Mouse (Mus musculus): ENCODE measurements around the gene Brd2. TPM values are rescaled to one million over a fixed set of nuclear protein-coding genes. Genes with fewer than 3 reads are reported as not detected.

The Brd2 gene
- total RNA-seq, 2 experiments from 2014 or later = 199 to 208 TPM

DNA sequence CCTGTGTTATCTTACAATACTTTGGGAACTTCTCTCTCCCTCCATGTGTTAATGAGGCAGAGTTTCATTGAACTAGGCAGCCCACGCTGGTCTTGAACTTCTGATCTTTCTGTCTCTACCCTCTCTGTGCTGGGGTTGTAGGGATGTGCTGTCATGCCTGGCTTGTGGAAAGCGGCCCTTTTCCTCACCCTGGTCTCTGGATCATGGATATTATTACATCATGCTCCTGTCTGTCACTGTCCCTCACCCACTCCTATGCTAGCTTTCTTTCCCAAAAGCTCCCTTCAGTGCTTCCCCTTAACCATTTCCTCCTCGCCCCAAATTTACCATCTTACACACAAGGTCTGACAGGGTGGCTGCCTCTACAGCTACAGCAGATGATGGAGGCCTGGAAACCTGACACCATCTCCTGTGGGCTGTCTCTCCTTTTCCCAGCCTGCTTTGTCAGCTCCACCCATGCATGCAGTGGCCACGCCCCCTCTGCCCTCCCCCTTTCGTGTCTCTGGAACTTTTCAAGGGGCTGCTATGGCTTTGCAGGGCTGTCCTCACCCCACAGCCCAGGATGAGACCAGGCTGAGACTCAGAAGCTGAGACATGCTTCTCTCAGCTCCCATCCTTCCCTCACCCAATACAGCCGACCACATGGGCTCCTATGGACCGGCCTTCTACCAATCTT, 29.1 kb downstream of the Brd2 start:
- no peak for ATAC-seq (replicated peaks; ENCODE audit: low FRiP score, poor library complexity, severe bottlenecking)

DNA sequence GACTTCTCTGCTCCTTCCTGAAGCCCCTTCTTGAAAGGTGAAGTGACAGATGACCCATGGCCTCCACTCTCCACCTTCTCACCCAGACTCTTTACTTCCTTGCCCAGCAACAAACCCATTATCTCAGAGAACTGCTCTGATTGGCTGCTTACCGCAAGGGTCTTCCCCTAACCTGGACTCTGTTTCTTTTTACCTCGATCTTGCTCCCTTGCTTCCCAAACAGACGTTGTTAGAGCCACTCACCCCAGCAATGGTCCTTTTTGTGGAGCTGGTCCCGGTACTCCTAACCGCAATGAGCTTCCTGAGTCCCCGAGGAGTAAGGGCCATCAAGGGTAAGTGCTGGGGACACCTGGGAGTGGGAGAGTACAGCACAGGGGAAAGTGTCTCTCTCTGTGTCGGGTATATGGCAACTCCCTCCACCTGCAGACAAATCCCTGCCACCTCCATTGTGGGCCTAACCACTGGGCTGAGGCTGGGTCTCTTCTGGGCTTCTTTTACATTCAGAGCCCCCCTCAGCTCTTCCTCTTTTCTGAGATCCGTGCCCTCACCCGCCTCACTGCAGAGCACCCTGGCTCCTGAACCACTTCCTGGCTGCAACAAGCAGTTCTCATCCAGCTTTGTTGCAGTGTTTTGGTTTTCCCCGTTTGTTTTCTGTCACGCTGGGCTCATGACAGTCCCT, 30.1 kb downstream of the Brd2 start, which contains the start of gene H2-Oa:
H2-Oa (plus strand) TSS at position 144 of the 679 bp plus-strand sequence.
- ATAC-seq (replicated peaks; ENCODE audit: low FRiP score, poor library complexity, severe bottlenecking) = no peak

DNA sequence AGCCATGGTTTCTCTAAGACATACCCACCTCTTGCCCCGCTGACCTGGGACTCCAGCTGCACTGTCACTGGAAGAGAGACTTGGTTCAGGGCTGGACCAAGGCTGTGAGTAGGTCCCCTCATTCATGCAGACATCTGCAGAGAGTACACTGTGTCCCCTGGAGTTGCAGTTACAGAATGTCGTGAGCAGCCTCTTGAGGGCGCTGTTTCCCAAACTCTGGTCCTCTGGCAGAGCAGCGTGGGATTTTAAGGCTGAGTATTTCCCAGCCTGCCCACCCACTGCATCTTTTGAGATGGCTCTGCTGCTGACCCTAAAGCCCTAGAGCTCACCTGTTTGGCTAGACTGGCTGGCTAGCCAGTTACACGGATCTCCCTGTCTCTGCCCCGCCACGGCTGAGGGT, 31.5 kb downstream of the Brd2 start:
- no peak for ATAC-seq (replicated peaks; ENCODE audit: low FRiP score, poor library complexity, severe bottlenecking)

DNA sequence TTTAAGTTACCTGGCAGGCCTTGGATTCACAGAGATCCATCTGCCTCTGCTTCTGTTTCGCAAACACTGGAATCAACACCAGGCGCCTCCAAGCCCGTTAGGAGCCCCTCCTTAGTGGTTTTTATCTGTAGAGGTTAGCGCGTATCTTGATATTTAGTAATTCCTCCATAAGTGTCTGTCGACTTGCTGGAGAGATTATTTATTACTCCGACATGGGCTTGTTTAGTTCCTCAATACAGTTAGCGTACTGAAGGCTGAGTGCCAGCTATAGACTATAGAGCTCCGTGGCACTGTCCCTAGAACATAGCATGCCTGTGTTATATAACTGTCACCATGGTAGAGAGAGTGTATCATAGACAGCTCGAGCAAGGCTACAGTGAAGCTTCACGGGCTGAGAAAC, 34.3 kb downstream of the Brd2 start:
- no peak for ATAC-seq (replicated peaks; ENCODE audit: low FRiP score, poor library complexity, severe bottlenecking)

DNA sequence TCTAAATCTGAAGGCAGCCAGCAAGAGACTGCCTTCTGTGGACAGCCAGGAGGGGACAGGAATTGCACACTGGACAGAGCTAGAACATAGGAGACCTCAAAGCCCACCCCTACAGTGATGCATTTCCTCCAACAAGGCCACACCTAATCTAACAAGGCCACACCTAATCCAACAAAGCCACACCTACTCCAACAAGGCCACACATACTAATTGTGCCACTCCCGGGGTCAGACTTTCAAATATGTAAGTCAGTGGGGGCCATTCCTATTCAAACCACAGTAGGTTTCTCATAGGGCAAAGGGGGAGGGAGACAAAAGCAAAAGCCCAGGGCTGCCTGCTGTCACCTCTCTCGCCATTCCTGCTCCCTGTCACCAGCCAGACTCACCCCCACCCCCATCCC, 35.0 kb downstream of the Brd2 start:
- ATAC-seq (replicated peaks; ENCODE audit: low FRiP score, poor library complexity, severe bottlenecking) = no peak

DNA sequence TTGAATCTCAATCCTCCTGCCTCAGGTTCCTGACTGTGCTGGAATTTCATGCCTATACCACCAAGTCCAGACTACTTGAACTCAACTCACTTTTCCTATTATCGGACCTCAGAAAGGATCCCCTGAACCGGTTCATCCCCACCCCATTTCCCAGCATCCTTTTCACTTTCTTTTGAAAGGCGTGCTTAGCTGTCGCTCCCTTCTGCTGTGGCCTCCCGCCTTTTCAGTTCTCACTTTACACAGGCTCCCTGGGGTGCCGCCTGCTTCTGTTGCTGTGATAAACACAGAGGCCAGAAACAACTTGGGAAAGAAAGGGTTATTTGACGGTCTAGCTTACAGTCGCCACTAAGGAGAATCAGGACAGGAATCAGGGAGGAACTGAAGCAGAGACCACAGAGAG, 39.3 kb downstream of the Brd2 start:
- no peak for ATAC-seq (replicated peaks; ENCODE audit: low FRiP score, poor library complexity, severe bottlenecking)

DNA sequence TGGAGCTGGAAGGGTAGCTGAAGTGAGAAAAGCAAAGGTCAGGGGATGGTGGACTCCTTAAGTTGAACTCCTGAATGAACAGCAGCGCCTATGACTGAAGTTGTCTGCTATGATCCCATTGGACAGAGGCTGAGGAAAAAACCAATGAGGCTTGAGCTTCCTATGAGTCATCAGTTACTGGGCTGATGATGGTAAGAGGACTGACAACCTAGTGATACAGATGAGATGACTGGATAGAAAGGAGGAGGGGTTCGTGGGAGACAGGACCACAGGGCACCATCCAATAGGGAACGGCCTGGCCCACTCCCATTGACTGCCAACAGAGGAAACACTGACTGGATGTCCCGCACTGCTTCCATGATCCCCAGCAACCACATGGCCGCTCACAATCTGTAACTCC, 42.8 kb downstream of the Brd2 start:
- no peak for ATAC-seq (replicated peaks; ENCODE audit: low FRiP score, poor library complexity, severe bottlenecking)

DNA sequence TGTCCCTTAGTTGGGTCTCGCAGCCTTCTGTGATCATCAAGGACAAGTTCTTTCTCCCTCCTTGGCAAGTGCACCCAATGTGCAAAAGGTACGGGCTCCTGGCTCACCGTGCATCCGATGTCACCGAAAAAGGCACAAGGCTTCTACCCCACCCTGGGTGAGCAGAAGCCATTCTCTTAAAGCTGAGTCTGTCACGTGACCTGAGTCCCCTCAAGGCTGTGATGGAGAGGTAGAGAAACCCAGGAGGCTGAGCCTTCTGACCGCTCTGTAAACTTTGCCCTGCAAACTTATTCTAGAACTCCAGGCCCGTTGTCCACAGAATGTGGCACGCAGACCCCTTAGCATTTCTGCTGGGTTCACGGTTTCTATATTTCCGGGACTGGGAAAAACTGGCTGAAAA, 43.4 kb downstream of the Brd2 start:
- ATAC-seq (replicated peaks; ENCODE audit: low FRiP score, poor library complexity, severe bottlenecking) = no peak

DNA sequence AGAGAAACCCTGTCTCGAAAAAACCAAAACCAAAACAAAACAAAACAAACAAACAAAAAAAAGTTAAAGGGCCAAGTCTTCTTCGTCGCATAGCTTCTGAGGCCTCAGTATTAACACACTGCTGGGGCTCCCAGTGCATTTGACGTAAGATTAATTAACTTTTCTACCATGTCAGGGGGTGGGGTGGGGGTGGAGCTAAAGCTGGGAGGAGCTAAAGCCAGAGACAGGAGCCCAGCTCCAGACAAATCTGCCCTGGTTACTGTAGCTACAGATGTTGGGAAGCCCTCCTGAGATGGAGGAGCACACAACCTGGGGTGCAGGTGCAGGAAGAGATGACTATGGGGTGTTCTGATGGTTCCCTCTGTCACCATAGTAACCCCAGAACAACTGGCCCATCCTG, 44.3 kb downstream of the Brd2 start:
- no peak for ATAC-seq (replicated peaks; ENCODE audit: low FRiP score, poor library complexity, severe bottlenecking)

DNA sequence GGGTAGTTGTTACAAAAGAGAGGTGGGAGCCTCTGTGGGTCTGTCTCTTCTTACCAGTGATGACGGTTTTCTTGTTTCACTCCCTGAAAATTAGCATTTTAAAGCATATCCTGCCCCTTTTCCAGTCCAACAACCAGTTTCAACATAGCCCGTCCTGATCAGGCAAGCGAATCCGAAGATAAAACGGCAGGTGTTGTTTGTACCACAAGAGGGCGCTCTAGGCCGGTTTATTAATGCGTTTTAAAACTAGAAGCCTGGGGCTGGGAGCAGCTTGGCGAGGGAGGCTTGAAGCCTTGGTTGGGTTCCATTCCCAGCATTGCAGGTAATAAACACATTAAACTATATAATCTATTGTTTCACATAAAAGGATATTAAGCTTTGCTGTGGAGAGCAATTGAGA, 44.9 kb downstream of the Brd2 start:
- peak; percentile 70 for ATAC-seq (replicated peaks; ENCODE audit: low FRiP score, poor library complexity, severe bottlenecking)

DNA sequence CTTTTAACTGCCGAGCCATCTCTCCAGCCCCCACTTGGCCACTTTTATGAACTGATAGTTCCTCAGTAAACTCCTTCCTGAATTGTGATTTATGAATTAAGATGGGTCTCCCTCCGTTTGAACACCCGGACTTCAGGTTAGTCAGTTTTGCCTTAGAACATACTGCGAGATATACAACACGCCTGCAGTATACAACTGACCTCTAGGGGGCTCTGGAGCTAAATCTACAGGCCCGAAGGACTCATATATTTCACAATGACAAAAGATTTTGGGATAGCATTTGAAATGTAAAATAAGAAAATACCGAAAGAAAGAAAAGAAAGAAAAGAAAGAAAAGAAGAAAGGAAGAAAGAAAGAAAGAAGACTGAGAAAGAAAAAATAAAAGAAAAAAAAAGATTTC, 47.2 kb downstream of the Brd2 start:
- ATAC-seq (replicated peaks; ENCODE audit: low FRiP score, poor library complexity, severe bottlenecking) = 0 out of 2 replicates have a peak, but pooled peaks have one; percentile 55

DNA sequence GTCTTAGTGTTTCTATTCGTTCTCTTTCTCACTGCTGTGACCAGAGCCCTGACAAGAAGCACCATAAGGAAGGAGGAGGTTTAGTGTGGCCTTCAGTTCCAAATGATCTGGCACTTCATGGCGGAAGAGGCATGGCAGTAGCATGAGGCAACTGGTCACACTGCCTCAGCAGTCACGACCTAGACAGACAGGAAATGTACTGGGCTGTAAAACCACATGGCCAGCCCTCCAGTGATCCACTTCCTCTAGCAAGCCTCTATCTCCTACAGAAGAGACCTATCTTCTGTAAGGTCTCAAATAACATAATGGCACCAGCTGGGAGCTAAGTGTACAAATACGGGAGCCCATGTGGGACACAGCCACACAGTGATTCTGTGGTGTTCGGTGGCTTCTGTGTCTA, 50.3 kb downstream of the Brd2 start:
- ATAC-seq (replicated peaks; ENCODE audit: low FRiP score, poor library complexity, severe bottlenecking) = no peak

DNA sequence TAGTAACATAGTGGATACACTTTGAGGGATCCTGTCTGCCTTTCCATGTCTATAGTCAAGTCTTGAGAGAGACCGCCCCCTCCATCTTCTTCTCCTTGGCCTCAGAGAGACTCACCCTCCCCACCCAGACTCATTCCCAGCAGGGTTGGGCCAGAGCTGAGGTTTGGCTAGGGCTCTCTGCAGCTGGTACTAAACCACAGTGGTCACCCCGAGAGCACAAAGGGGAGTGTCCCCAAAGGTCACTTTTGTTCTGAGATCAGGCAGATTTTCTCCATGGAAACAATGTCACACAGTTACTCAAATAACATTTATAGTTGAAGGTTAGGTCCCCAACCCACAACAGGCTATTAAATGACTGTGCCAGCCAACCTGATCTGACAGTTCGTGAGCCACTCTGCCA, 53.6 kb downstream of the Brd2 start:
- no peak for ATAC-seq (replicated peaks; ENCODE audit: low FRiP score, poor library complexity, severe bottlenecking)

Other genes starting within 250 kb of the Brd2 start
Only the 30 nearest of the 32 such genes appear.
- gene Kifc1, start 232.0 kb downstream of the Brd2 start, total RNA-seq (2015; ENCODE audit: low replicate concordance) = 89.3 and 150 TPM in 2 replicates
- gene Kifc1, start 232.0 kb downstream of the Brd2 start, total RNA-seq (2017; ENCODE audit: low replicate concordance) = 479 and 506 TPM in 2 replicates
- gene Platr17, start 217.5 kb downstream of the Brd2 start, total RNA-seq (2015; ENCODE audit: low replicate concordance) = not detected in 2 replicates
- gene Platr17, start 217.5 kb downstream of the Brd2 start, total RNA-seq (2017; ENCODE audit: low replicate concordance) = not detected in 2 replicates
- gene Daxx, start 213.2 kb downstream of the Brd2 start, total RNA-seq (2015; ENCODE audit: low replicate concordance) = 18.0 and 23.9 TPM in 2 replicates
- gene Daxx, start 213.2 kb downstream of the Brd2 start, total RNA-seq (2017; ENCODE audit: low replicate concordance) = 23.4 and 29.3 TPM in 2 replicates
- gene Tapbp, start 206.7 kb downstream of the Brd2 start, total RNA-seq (2015; ENCODE audit: low replicate concordance) = 86.1 and 88.4 TPM in 2 replicates
- 88.8 and 97.2 TPM in 2 replicates for gene Tapbp, start 206.7 kb downstream of the Brd2 start, total RNA-seq (2017; ENCODE audit: low replicate concordance)
- 11.7 and 23.8 TPM in 2 replicates for gene Zbtb22, start 206.7 kb downstream of the Brd2 start, total RNA-seq (2015; ENCODE audit: low replicate concordance)
- 20.3 and 28.8 TPM in 2 replicates for gene Zbtb22, start 206.7 kb downstream of the Brd2 start, total RNA-seq (2017; ENCODE audit: low replicate concordance)
- gene Rgl2, start 193.1 kb downstream of the Brd2 start, total RNA-seq (2015; ENCODE audit: low replicate concordance) = 8.6 and 13.4 TPM in 2 replicates
- 11.3 and 29.0 TPM in 2 replicates for gene Rgl2, start 193.1 kb downstream of the Brd2 start, total RNA-seq (2017; ENCODE audit: low replicate concordance)
- 52.0 and 68.1 TPM in 2 replicates for gene Pfdn6, start 182.3 kb downstream of the Brd2 start, total RNA-seq (2015; ENCODE audit: low replicate concordance)
- 40.0 and 109 TPM in 2 replicates for gene Pfdn6, start 182.3 kb downstream of the Brd2 start, total RNA-seq (2017; ENCODE audit: low replicate concordance)
- 3.6 and 11.3 TPM in 2 replicates for gene Wdr46, start 182.0 kb downstream of the Brd2 start, total RNA-seq (2015; ENCODE audit: low replicate concordance)
- gene Wdr46, start 182.0 kb downstream of the Brd2 start, total RNA-seq (2017; ENCODE audit: low replicate concordance) = 4.6 and 8.2 TPM in 2 replicates
- gene B3galt4, start 171.1 kb downstream of the Brd2 start, total RNA-seq (2015; ENCODE audit: low replicate concordance) = not detected in 2 replicates
- 0.26 and 2.8 TPM in 2 replicates for gene B3galt4, start 171.1 kb downstream of the Brd2 start, total RNA-seq (2017; ENCODE audit: low replicate concordance)
- 8.0 and 18.4 TPM in 2 replicates for gene Vps52, start 166.8 kb downstream of the Brd2 start, total RNA-seq (2015; ENCODE audit: low replicate concordance)
- gene Vps52, start 166.8 kb downstream of the Brd2 start, total RNA-seq (2017; ENCODE audit: low replicate concordance) = 11.5 and 17.8 TPM in 2 replicates
- gene Rps18, start 166.6 kb downstream of the Brd2 start, total RNA-seq (2015; ENCODE audit: low replicate concordance) = 779 and 808 TPM in 2 replicates
- gene Rps18, start 166.6 kb downstream of the Brd2 start, total RNA-seq (2017; ENCODE audit: low replicate concordance) = 194 and 380 TPM in 2 replicates
- gene H2-K1, start 122.3 kb downstream of the Brd2 start, total RNA-seq (2015; ENCODE audit: low replicate concordance) = 315 and 400 TPM in 2 replicates
- 167 and 182 TPM in 2 replicates for gene H2-K1, start 122.3 kb downstream of the Brd2 start, total RNA-seq (2017; ENCODE audit: low replicate concordance)
- 1.3 and 2.5 TPM in 2 replicates for gene Ring1, start 98.0 kb downstream of the Brd2 start, total RNA-seq (2015; ENCODE audit: low replicate concordance)
- gene Ring1, start 98.0 kb downstream of the Brd2 start, total RNA-seq (2017; ENCODE audit: low replicate concordance) = 1.9 and 2.0 TPM in 2 replicates
- 40.4 and 50.3 TPM in 2 replicates for gene H2-Ke6, start 94.6 kb downstream of the Brd2 start, total RNA-seq (2015; ENCODE audit: low replicate concordance)
- 10.8 and 14.9 TPM in 2 replicates for gene H2-Ke6, start 94.6 kb downstream of the Brd2 start, total RNA-seq (2017; ENCODE audit: low replicate concordance)
- gene Slc39a7, start 91.0 kb downstream of the Brd2 start, total RNA-seq (2015; ENCODE audit: low replicate concordance) = 2.5 and 8.6 TPM in 2 replicates
- 18.9 and 20.7 TPM in 2 replicates for gene Slc39a7, start 91.0 kb downstream of the Brd2 start, total RNA-seq (2017; ENCODE audit: low replicate concordance)
- gene Rxrb, start 90.8 kb downstream of the Brd2 start, total RNA-seq (2015; ENCODE audit: low replicate concordance) = 5.4 and 8.4 TPM in 2 replicates
- 11.5 and 14.5 TPM in 2 replicates for gene Rxrb, start 90.8 kb downstream of the Brd2 start, total RNA-seq (2017; ENCODE audit: low replicate concordance)
- 0.36 and 0.42 TPM in 2 replicates for gene Col11a2, start 83.2 kb downstream of the Brd2 start, total RNA-seq (2015; ENCODE audit: low replicate concordance)
- gene Col11a2, start 83.2 kb downstream of the Brd2 start, total RNA-seq (2017; ENCODE audit: low replicate concordance) = 2.1 and 2.9 TPM in 2 replicates
- not detected in 2 replicates for gene H2-Oa, start 30.3 kb downstream of the Brd2 start, total RNA-seq (2015; ENCODE audit: low replicate concordance)
- 0.39 and 1.5 TPM in 2 replicates for gene H2-Oa, start 30.3 kb downstream of the Brd2 start, total RNA-seq (2017; ENCODE audit: low replicate concordance)
- 14.4 and 17.2 TPM in 2 replicates for gene H2-DMa, start 3.1 kb downstream of the Brd2 start, total RNA-seq (2015; ENCODE audit: low replicate concordance)
- gene H2-DMa, start 3.1 kb downstream of the Brd2 start, total RNA-seq (2017; ENCODE audit: low replicate concordance) = 12.3 and 20.4 TPM in 2 replicates
- gene H2-DMb2, start 20.7 kb upstream of the Brd2 start, total RNA-seq (2015; ENCODE audit: low replicate concordance) = 3.2 and 4.6 TPM in 2 replicates
- gene H2-DMb2, start 20.7 kb upstream of the Brd2 start, total RNA-seq (2017; ENCODE audit: low replicate concordance) = 2.0 and 2.8 TPM in 2 replicates
- 18.0 and 34.8 TPM in 2 replicates for gene H2-DMb1, start 30.4 kb upstream of the Brd2 start, total RNA-seq (2015; ENCODE audit: low replicate concordance)
- gene H2-DMb1, start 30.4 kb upstream of the Brd2 start, total RNA-seq (2017; ENCODE audit: low replicate concordance) = 3.9 and 23.1 TPM in 2 replicates
- 12.6 and 21.0 TPM in 2 replicates for gene Tap1, start 64.9 kb upstream of the Brd2 start, total RNA-seq (2015; ENCODE audit: low replicate concordance)
- gene Tap1, start 64.9 kb upstream of the Brd2 start, total RNA-seq (2017; ENCODE audit: low replicate concordance) = 21.6 and 35.4 TPM in 2 replicates
- 23.5 and 39.3 TPM in 2 replicates for gene Psmb9, start 65.1 kb upstream of the Brd2 start, total RNA-seq (2015; ENCODE audit: low replicate concordance)
- 21.3 and 36.5 TPM in 2 replicates for gene Psmb9, start 65.1 kb upstream of the Brd2 start, total RNA-seq (2017; ENCODE audit: low replicate concordance)
- 38.1 and 68.1 TPM in 2 replicates for gene Psmb8, start 75.1 kb upstream of the Brd2 start, total RNA-seq (2015; ENCODE audit: low replicate concordance)
- 29.3 and 38.3 TPM in 2 replicates for gene Psmb8, start 75.1 kb upstream of the Brd2 start, total RNA-seq (2017; ENCODE audit: low replicate concordance)
- gene Tap2, start 80.9 kb upstream of the Brd2 start, total RNA-seq (2015; ENCODE audit: low replicate concordance) = 4.7 and 6.7 TPM in 2 replicates
- 7.7 and 16.6 TPM in 2 replicates for gene Tap2, start 80.9 kb upstream of the Brd2 start, total RNA-seq (2017; ENCODE audit: low replicate concordance)
- 10.1 and 21.4 TPM in 2 replicates for gene H2-Ob, start 116.3 kb upstream of the Brd2 start, total RNA-seq (2015; ENCODE audit: low replicate concordance)
- 8.0 and 14.1 TPM in 2 replicates for gene H2-Ob, start 116.3 kb upstream of the Brd2 start, total RNA-seq (2017; ENCODE audit: low replicate concordance)
- 31.9 and 96.6 TPM in 2 replicates for gene H2-Ab1, start 135.1 kb upstream of the Brd2 start, total RNA-seq (2015; ENCODE audit: low replicate concordance)
- gene H2-Ab1, start 135.1 kb upstream of the Brd2 start, total RNA-seq (2017; ENCODE audit: low replicate concordance) = 43.0 and 50.2 TPM in 2 replicates
- gene H2-Aa, start 165.2 kb upstream of the Brd2 start, total RNA-seq (2015; ENCODE audit: low replicate concordance) = 84.7 and 90.8 TPM in 2 replicates
- 26.8 and 27.5 TPM in 2 replicates for gene H2-Aa, start 165.2 kb upstream of the Brd2 start, total RNA-seq (2017; ENCODE audit: low replicate concordance)
- gene H2-Eb1, start 183.2 kb upstream of the Brd2 start, total RNA-seq (2015; ENCODE audit: low replicate concordance) = 7.2 and 8.4 TPM in 2 replicates
- 28.5 and 80.5 TPM in 2 replicates for gene H2-Eb1, start 183.2 kb upstream of the Brd2 start, total RNA-seq (2017; ENCODE audit: low replicate concordance)
- gene H2-Eb2, start 203.0 kb upstream of the Brd2 start, total RNA-seq (2015; ENCODE audit: low replicate concordance) = not detected in 2 replicates
- not detected in 2 replicates for gene H2-Eb2, start 203.0 kb upstream of the Brd2 start, total RNA-seq (2017; ENCODE audit: low replicate concordance)

Data from erythroid progenitor cell, adult 5-6 weeks (primary cell).